Mouse (Mus musculus) retina, postnatal 7 days (tissue): ENCODE measurements around the gene Sytl1.

ENCODE experiments used
- DNase-seq: peaks from one replicate; pipeline ENCODE4 v3.0.0-alpha.2; 2012; ENCODE audit warnings: low read depth, low spot score

Sytl1 gene

DNA sequence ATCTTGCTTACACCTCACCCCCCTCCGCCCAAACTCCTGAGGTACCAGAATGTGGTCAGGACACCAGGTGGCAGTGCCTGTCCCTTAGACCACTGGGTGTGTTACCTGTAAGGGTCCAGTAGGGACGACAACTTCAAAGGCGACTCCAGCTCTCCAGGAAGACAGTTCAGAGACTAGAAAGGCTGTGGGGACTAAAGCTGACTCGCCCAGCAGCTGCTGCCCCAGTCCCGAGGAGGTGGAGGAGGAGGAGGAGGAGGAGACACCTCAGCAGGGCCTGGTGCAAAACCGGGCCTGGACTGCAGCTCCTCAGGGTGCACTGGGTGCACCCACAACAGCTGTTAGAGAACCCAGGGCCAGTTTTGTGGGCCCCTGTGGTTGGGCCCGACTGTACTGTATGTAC is at the start of gene Sytl1:
Gene Sytl1, minus strand, starts transcription at position 232 of the 400 bp plus-strand sequence.
- no peak for DNase-seq

DNA sequence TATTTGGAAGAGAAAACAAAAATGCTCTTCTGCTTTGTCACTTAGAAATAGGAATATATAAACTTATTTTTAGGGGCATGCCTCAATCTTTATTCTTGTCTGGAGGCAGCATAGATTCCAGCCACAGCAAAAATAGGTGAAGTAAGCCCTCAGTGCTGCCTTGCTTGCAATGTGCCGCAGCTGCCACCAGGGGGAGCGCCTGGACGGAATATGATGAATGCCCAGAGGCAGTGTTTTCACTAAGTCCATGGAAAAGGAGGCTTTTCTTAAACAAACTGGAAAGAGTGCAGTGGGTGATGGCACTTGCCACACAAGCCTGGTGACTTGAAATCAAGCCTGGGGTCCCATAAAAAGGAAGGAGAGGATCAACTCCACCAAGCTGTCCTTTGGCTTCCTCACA is 47.0 kb upstream of the Sytl1 start:
- DNase-seq, result peak; percentile 67

GRCm38 (mm10) chr4:133307331-133307730 is 44.4 kb upstream of the Sytl1 start:
- DNase-seq, result no peak

- no peak for DNase-seq
Observed at GRCm38 (mm10) chr4:133305825-133306224, 42.9 kb upstream of the Sytl1 start.

DNA sequence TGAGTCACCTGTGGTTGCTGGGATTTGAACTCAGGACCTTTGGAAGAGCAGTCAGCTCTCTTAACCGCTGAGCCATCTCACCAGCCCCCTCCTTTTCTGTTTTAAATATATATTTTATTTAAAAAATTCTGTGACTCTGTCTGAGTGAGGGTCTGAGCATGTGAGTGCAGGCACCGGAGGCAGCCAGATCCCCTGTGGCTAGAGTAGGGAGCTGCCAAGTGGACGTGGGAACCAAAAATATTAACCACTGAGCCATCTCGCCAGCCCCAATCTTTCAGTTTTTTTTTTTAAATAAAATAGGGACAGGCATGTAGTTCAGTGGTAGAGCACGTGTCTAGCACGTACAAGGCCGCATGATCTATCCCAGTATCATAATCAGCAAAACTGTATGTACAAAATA is 41.9 kb upstream of the Sytl1 start:
- DNase-seq, result no peak

DNA sequence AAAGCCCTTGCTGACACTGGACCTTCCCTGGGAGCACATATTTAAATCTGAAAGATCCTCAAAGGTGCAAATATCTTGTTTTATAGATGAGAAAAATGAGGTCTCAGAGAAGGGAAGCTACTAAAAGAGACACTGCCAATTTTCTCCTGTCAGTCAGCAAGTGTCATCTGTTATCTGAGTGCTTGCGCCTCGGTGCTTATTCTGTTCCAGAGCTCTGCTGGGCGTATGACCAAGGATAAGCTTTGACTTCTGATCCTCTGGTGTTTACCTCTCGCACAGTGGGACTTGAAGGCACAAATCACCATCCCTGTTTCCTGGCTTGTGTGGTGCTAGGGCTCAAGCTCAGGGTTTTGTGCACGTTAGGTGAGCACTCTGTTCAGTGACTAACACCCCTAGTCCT is 39.8 kb upstream of the Sytl1 start:
- no peak for DNase-seq

DNA sequence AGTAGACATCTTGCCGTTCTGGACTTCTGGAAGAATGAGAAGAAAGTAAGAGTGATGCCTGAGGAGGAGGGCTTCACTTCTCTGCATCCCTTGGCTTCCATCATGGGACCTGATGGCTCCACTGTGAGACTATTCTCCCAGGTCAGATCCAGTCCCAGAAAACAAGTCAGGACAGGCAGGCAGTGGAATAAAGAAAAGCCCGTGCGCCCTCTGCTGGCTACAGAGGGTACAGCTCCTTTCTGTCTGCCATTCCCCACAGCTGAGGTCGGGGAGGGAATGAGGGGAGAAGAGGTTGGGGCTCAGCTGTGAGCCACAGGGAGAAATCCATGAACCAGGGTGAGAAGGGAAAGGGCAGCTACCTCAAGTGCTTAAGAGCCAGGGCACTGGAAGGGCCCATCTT is 38.9 kb upstream of the Sytl1 start:
- DNase-seq, result peak; percentile 60

- DNase-seq, result no peak
Observed at GRCm38 (mm10) chr4:133300421-133300820, 37.5 kb upstream of the Sytl1 start.

DNA sequence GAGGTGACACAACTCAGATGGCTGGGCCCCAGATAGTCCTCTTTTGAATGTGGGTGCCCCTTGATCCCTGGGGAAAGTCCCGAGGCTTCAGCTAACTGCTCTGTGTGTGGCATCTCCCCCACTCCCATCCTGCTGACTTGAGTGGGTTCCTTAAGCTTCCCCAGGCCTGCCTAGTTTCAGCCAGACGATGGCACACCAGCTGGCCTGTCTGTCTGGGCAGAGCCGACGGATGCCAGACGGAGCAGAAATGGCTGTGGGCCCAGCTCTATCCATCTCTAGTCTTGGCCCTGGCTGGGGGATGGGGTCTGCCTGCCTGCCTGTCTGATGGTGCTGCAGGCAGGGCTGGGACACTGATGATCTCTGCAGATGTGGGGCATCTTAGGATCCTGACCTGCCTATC is 36.8 kb upstream of the Sytl1 start:
- no peak for DNase-seq

- no peak for DNase-seq
Observed at GRCm38 (mm10) chr4:133298516-133299365, 35.8 kb upstream of the Sytl1 start.

- DNase-seq, result peak; percentile 79
Observed at GRCm38 (mm10) chr4:133297801-133298238, 34.9 kb upstream of the Sytl1 start.

- DNase-seq, result no peak
Observed at GRCm38 (mm10) chr4:133297360-133297759, 34.4 kb upstream of the Sytl1 start.

GRCm38 (mm10) chr4:133294084-133294483 is 31.2 kb upstream of the Sytl1 start:
- DNase-seq, result no peak

GRCm38 (mm10) chr4:133292901-133293843 is 30.3 kb upstream of the Sytl1 start:
- no peak for DNase-seq

DNA sequence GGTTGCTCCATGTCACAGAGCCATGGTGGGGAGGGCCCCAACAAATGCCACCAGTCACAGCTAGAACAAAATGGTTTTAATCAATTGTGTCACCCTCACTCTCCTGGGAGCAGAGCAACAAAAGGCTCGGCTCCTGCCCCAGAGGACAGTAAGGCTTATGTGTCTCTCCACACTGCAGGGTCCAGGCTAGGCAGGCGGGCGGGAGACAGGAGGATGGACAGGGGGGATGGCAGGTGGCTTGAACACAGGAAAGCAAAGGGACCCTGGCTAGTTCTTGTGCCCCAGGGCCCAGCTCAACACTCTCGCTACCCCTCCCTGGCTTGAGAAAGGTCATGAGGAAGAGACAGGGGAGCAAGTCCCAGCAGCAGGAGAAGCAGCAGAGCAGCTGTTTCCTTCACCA is 29.5 kb upstream of the Sytl1 start:
- no peak for DNase-seq

GRCm38 (mm10) chr4:133291255-133291654 is 28.3 kb upstream of the Sytl1 start:
- no peak for DNase-seq

GRCm38 (mm10) chr4:133286476-133287077 is 23.7 kb upstream of the Sytl1 start:
- DNase-seq, result no peak

- DNase-seq, result no peak
Observed at GRCm38 (mm10) chr4:133285950-133286349, 23.0 kb upstream of the Sytl1 start.

- no peak for DNase-seq
Observed at GRCm38 (mm10) chr4:133285299-133285698, 22.4 kb upstream of the Sytl1 start.

DNA sequence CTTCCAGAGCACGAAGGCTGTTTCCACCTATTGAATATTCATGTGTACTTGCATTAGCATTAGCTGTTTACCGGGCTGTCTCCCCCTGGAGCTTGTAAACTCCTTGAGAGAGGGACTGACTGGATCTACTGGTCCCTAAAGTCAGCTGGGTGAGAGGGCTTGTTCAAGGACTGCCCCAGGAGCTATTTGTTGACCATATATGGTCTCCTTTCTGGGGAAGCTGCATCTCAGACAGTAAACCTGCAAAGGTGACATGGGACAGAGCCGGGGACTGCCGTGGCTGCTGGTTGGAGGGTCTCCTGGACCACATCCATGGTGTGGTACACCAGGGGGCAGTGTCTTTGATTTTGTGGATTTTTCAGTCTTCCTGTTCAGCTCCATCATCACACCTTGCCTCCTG is 19.7 kb upstream of the Sytl1 start:
- no peak for DNase-seq

DNA sequence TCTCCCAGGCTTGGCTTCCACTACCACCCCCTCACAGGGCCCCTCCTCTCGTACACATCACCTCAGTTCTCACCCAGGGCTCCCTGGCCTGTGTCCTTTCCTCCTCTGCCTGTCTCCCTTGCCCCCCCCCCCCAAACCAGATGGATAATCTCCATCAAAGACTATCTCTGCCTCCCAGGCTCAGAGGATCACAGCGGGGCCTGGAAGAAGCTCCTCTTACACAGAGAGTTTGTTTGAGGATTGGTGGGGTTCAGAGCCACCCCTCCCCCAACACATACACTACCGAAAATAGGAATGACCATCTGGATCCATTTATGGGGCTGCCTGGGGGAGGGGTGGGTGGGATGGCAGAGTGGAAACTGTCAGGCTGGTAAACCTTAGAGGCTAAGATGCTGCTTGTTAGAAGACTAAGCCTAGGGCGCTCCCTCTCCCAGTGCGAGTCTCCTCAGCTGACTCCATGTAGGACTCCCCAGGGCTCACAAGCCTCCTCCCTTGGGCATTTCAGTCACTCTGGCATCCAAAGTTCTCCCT is 19.1 kb upstream of the Sytl1 start:
- DNase-seq, result peak; percentile 28

DNA sequence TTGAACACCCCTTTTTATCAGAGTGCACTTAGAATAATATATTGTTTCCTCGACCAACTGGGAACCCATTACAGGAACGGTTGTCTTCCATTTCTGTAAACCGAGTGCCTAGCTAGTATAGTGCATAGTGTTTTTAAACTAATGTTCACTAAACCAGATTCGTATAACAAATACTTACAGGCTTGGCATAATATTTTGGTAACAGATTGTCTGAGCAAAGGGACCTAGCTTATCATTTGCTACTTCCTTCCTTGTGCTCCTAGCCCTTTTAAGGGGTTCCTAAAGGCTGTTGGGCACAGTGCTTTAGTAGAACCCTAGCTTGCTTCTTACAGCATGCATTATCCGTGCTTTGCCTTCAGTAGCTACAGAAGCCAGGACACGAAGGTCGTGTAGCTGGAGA is 18.6 kb upstream of the Sytl1 start:
- no peak for DNase-seq
